Mouse (Mus musculus): ENCODE measurements around the gene Tdpoz2. TPM values are rescaled to one million over a fixed set of nuclear protein-coding genes. Genes with fewer than 3 reads are reported as not detected.
"Not testable (repeated sequence)": the region's sequence is repeated elsewhere in the genome, so short reads cannot be mapped to it uniquely, and the experiment has no call there.

Tdpoz2 gene
- not detected in 2 replicates for polyA plus RNA-seq (2015; fragmentation: Nextera tagmentation; extraction: Ambion mirVana)

DNA sequence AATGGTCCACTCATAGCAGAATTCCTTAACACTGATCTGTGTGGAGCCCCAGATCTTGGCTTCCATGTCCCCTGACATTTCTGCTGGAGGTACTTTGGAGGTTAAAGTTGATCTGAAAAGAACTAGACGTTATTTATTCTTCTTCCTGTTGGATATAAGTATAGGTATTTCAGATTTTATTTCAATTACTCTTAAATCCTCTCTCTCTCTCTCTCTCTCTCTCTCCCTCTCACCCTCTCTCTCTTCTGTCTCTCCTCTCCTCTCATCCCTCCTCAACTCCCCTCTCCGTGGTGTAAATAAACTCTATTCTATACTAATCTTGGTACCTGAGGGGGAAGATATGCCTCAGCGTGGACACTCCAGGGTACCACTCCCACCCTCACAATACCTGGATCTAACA is at the start of gene Tdpoz2:
Tdpoz2 (minus strand) TSS at position 101 of the 400 bp plus-strand sequence.
- Histone ChIP-seq H3K9ac (replicated peaks; ENCODE audit: low read length) (no peak within 1 kb of the TSS), H3K4me2 (replicated peaks; ENCODE audit: low read depth, low read length) (no peak within 1 kb of the TSS), H3K36me3 (ENCODE audit: insufficient read depth, low read length) (no peaks in the 10 kb centered on the region), H3K27me3 (ENCODE audit: insufficient read depth, low read length) (no peaks in the 10 kb centered on the region), H3K4me3 (ENCODE audit: low read length) (no peak within 1 kb of the TSS), H3K27ac (ENCODE audit: low read length) (no peak within 1 kb of the TSS), H3K9me3 (ENCODE audit: low read length) (no peaks in the 10 kb centered on the region), H3K4me1 (ENCODE audit: insufficient read depth, low read length) (no peaks in the 10 kb centered on the region)
- no peak for ATAC-seq (ENCODE audit: low FRiP score, low TSS enrichment)
- WGBS = 79% methylated on average over 3 of the region's 3 CpGs

DNA sequence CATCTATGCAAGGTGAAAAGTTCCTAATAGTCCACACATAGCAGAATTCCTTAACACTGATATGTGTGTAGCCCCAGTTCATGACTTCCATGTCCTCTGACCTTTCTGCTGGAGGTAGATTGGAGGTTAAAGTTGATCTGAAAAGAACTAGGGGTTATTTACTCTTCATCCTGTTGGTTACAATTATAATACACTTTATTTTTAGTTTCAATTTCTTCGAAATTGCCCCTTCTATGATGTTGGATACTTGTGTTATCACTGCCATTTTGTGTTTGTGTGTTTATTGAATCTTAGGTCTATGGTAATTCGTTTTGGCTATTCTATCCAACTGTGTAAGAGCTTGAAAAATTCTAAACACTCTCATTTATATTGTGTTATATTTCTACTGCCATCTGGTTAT is 40.5 kb upstream of the Tdpoz2 start, which contains the start of gene Gm37596:
Gm37596 (minus strand) TSS at position 101 of the 400 bp plus-strand sequence.
- ATAC-seq (ENCODE audit: low FRiP score, low TSS enrichment); H3K27me3 ChIP-seq (ENCODE audit: insufficient read depth, low read length); H3K4me1 ChIP-seq (ENCODE audit: insufficient read depth, low read length); H3K27ac ChIP-seq (ENCODE audit: low read length); H3K9ac ChIP-seq (replicated peaks; ENCODE audit: low read length); H3K36me3 ChIP-seq (ENCODE audit: insufficient read depth, low read length); H3K4me2 ChIP-seq (replicated peaks; ENCODE audit: low read depth, low read length); H3K9me3 ChIP-seq (ENCODE audit: low read length); H3K4me3 ChIP-seq (ENCODE audit: low read length): not testable (repeated sequence)
- 75% methylated on average over 1 of the region's 2 CpGs for WGBS

GRCm38 (mm10) chr3:93676210-93676609 is 23.7 kb upstream of the Tdpoz2 start, which contains the start of gene Tdpoz1:
Gene Tdpoz1 (minus strand): TSS chr3:93676310.
- H3K4me2 ChIP-seq (replicated peaks; ENCODE audit: low read depth, low read length); H3K27me3 ChIP-seq (ENCODE audit: insufficient read depth, low read length); H3K4me3 ChIP-seq (ENCODE audit: low read length); H3K27ac ChIP-seq (ENCODE audit: low read length); H3K36me3 ChIP-seq (ENCODE audit: insufficient read depth, low read length); H3K4me1 ChIP-seq (ENCODE audit: insufficient read depth, low read length); H3K9ac ChIP-seq (replicated peaks; ENCODE audit: low read length); H3K9me3 ChIP-seq (ENCODE audit: low read length); ATAC-seq (ENCODE audit: low FRiP score, low TSS enrichment): not testable (repeated sequence)
- 73% methylated on average over 2 of the region's 4 CpGs for WGBS

DNA sequence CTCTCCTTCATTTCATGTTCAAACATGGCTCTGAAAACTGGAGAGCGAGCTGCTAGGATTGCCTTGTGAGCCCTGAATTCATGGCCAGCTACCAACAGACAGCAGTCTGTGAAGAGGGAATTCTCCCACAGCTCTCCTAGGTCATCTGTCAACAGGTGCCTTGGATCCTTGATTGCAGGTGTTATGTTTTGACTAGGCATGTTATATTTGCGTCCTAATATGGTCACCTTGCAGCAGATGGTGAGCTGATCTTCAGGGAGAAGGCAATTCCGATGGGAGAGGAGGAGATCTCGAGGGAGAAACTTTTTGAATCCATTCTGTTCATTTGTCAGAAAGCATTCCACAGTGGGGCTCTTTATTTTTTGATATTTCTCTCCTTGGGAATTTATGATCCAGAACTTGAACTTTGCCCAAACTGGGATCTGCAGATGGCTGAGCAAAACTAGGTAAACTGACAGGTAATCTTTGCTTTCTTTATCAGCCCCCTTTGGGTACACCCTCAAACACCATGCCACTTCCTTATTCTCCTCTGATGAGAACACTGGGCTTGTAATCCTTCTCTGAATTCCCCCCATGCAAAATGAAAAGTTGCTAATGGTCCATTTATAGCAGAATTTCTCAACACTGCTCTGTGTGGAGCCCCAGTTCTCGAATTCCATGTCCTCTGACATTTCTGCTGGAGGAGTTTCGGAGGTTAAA is 18.5 kb upstream of the Tdpoz2 start:
- H3K27ac ChIP-seq (ENCODE audit: low read length) = not testable (repeated sequence)

DNA sequence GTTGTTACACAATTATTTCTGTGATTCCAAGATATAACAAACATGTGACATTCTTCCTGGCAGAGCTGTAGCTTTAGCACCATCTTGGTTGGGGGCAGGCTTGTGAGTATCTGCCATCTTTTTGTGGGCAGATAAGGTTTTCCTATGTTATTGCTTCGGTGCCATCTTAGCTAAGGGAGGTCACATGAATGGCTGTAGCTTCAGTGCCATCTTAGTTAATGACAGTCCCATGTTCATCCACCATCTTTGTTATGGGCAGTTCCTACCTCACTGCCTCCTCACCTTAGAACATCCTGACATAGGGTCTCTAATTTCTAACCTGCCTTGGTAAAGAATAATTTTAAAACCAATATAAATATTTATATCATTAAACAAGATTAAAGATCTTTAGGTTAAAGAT is 1.8 kb upstream of the Tdpoz2 start:
- no peak overlapping the region for H3K9ac ChIP-seq (replicated peaks; ENCODE audit: low read length)
- H3K36me3 ChIP-seq (ENCODE audit: insufficient read depth, low read length) = no peaks in the 10 kb centered on the region
- H3K4me3 ChIP-seq (ENCODE audit: low read length) = no peak overlapping the region
- 78% methylated on average over 1 of the region's 1 CpGs for WGBS
- no peak overlapping the region for H3K27ac ChIP-seq (ENCODE audit: low read length)
- H3K27me3 ChIP-seq (ENCODE audit: insufficient read depth, low read length) = no peaks in the 10 kb centered on the region
- H3K9me3 ChIP-seq (ENCODE audit: low read length) = no peaks in the 10 kb centered on the region
- no peaks in the 10 kb centered on the region for H3K4me1 ChIP-seq (ENCODE audit: insufficient read depth, low read length)
- no peak overlapping the region for H3K4me2 ChIP-seq (replicated peaks; ENCODE audit: low read depth, low read length)
- ATAC-seq (ENCODE audit: low FRiP score, low TSS enrichment) = no peak

More for the DNA sequence above, 18.5 kb upstream of the Tdpoz2 start:
- H3K27me3 ChIP-seq (ENCODE audit: insufficient read depth, low read length); H3K4me2 ChIP-seq (replicated peaks; ENCODE audit: low read depth, low read length); H3K36me3 ChIP-seq (ENCODE audit: insufficient read depth, low read length); H3K4me1 ChIP-seq (ENCODE audit: insufficient read depth, low read length); H3K9me3 ChIP-seq (ENCODE audit: low read length); H3K4me3 ChIP-seq (ENCODE audit: low read length); H3K9ac ChIP-seq (replicated peaks; ENCODE audit: low read length); ATAC-seq (ENCODE audit: low FRiP score, low TSS enrichment): not testable (repeated sequence)
- 77% methylated on average over 5 of the region's 6 CpGs for WGBS

DNA sequence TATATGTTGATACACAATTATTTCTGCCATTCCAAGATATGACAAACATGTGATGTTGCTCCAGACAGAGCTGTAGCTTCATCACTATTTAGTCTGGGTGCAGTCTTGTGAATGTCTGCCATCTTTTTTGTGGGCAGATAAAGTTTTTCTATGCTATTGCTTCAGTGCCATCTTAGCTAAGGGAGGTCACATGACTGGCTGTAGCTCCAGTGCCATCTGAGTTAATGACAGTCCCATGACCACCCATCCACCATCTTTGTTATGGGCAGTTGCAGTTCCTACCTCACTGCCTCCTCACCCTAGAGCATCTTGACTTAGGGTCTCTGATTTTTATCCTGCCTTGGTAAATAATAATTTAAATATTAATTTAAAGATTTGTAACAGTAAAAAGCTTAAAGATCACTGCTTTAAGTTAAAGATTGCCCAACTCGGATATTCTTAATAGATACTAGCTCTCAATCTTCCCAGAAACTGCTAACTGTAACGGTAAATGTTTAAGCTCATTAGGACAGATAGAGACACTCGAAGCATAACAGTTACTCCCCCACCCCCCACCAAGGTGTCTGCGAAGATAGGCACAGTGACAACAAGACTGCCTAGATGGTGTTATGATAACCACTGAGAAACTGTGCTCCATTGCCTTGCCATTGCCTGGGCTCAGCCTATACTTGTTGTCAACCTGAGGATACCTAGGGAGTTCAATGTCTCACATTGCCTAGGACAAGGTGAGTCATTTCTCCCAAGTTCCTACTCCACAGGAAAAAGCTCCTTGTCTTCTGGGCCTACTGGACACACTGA is 21.4 kb downstream of the Tdpoz2 start:
- not testable (repeated sequence) for ATAC-seq (ENCODE audit: low FRiP score, low TSS enrichment)

DNA sequence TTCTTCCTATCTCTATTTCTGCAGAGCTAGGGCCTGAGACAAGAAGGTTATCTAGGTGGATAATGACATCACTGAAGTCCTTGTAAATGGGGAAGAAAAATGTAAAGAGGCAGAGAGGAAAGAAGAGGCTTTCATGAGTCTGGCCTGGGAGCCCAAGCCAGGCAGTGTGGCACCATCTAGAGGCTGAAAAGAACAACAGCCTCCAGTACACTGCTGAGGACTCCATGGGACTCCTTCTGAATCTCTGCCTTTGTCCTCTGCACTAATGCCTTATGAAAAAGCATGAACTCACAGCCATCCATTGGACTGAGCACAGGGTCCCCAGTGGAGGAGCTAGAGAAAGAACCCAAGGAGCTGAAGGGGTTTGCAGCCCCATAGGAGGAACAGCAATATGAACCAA is 43.5 kb downstream of the Tdpoz2 start:
- peak; percentile 88 for ATAC-seq (ENCODE audit: low FRiP score, low TSS enrichment)
- not testable (repeated sequence) for H3K36me3 ChIP-seq (ENCODE audit: insufficient read depth, low read length); H3K4me3 ChIP-seq (ENCODE audit: low read length)

More for the DNA sequence above, 21.4 kb downstream of the Tdpoz2 start:
- not testable (repeated sequence) for H3K36me3 ChIP-seq (ENCODE audit: insufficient read depth, low read length); H3K9ac ChIP-seq (replicated peaks; ENCODE audit: low read length); H3K4me3 ChIP-seq (ENCODE audit: low read length); H3K9me3 ChIP-seq (ENCODE audit: low read length); H3K27ac ChIP-seq (ENCODE audit: low read length); H3K4me2 ChIP-seq (replicated peaks; ENCODE audit: low read depth, low read length); H3K4me1 ChIP-seq (ENCODE audit: insufficient read depth, low read length); H3K27me3 ChIP-seq (ENCODE audit: insufficient read depth, low read length)
- 77% methylated on average over 4 of the region's 4 CpGs for WGBS

GRCm38 (mm10) chr3:93601903-93602302 is 50.6 kb downstream of the Tdpoz2 start:
- Histone ChIP-seq H3K9ac (replicated peaks; ENCODE audit: low read length) (no peak overlapping the region), H3K27ac (ENCODE audit: low read length) (no peak overlapping the region), H3K36me3 (ENCODE audit: insufficient read depth, low read length) (no peaks in the 10 kb centered on the region), H3K9me3 (ENCODE audit: low read length) (no peaks in the 10 kb centered on the region), H3K4me3 (ENCODE audit: low read length) (no peak overlapping the region), H3K4me1 (ENCODE audit: insufficient read depth, low read length) (peaks cover 18% of the 10 kb centered on the region), H3K4me2 (replicated peaks; ENCODE audit: low read depth, low read length) (no peak overlapping the region), H3K27me3 (ENCODE audit: insufficient read depth, low read length) (no peaks in the 10 kb centered on the region)
- no peak for ATAC-seq (ENCODE audit: low FRiP score, low TSS enrichment)
- WGBS = 76% methylated on average over 1 of the region's 1 CpGs

More for the DNA sequence above, 43.5 kb downstream of the Tdpoz2 start:
- not testable (repeated sequence) for H3K4me1 ChIP-seq (ENCODE audit: insufficient read depth, low read length); H3K4me2 ChIP-seq (replicated peaks; ENCODE audit: low read depth, low read length); H3K9ac ChIP-seq (replicated peaks; ENCODE audit: low read length); H3K27ac ChIP-seq (ENCODE audit: low read length); H3K27me3 ChIP-seq (ENCODE audit: insufficient read depth, low read length); H3K9me3 ChIP-seq (ENCODE audit: low read length)

Data from kidney, embryonic 16.5 days (tissue).